Mouse (Mus musculus): ENCODE results near the gene Aprt.

GRCm38 (mm10) chr8:122622727-122623126, 46.0 kb upstream of the Aprt start, which contains the start of gene Pabpn1l:
- TF ChIP-seq POLR2A (IDR thresholded peaks at IDR 0.05; ENCODE audit: borderline replicate concordance, extremely low read depth, insufficient read depth, insufficient read length, poor library complexity, severe bottlenecking) (no peak), CTCF (IDR thresholded peaks at IDR 0.05; ENCODE audit: borderline replicate concordance, extremely low read depth, insufficient read depth, insufficient read length) (no peak)

All from brain, embryonic 14.5 days (tissue).